Mouse (Mus musculus): Measurements from ENCODE around the gene Hrh3. TPM values are rescaled to one million over a fixed set of nuclear protein-coding genes. Genes with fewer than 3 reads are reported as not detected.

Hrh3 gene
- polyA plus RNA-seq, 1 experiment, result 0.17 TPM

DNA sequence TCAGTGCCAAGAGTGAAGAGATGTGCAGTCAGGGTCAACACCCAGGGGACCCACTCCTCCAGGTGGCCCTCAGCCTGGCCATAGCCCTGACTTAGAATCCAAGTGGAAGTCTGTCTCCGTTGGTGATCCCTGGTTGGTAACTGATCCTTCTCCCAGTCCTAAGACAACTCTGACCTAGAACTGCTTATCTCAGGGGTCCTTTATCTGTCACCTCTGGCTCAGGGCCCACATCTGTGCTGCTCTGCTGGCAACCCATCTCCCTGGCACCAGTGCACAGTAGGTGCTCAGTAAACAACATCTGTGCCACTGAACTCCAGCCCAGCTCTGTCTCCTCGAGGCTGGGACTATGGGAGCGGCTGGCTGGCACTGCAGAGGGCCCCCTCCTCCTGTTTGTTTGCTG, 6.7 kb downstream of the Hrh3 start:
- WGBS, result 46% methylated on average over 3 of the region's 3 CpGs

DNA sequence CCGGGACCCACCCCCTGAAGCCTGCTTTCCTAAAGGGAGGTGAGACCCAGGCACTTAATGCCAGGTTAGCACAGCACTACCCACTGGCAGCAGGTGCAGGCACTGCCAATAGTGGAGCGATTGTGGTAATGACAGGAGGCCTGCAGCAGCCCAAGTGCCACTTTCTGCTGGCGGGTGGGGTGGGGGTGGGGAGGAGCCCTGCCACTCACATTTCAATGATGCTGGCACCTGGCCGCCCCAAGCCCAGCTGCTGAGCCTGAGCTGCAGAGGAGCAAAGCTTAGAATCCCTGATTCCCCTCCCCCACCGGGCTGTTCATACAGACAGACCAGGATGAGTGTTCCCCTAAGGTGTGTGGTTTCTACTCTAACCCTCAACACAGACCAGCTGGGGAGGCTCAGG, 8.6 kb downstream of the Hrh3 start:
- Histone ChIP-seq H3K27ac (ENCODE audit: insufficient read depth, low read depth, low read length) (no peak overlapping the region), H3K27me3 (replicated peaks; ENCODE audit: control insufficient read depth, insufficient read depth, low read length) (no peaks in the 10 kb centered on the region), H3K4me1 (ENCODE audit: control insufficient read depth, insufficient read depth, low read length) (no peaks in the 10 kb centered on the region), H3K36me3 (ENCODE audit: control insufficient read depth, insufficient read depth, low read length) (no peaks in the 10 kb centered on the region), H3K4me3 (ENCODE audit: insufficient read depth, low read depth, low read length) (no peak overlapping the region)
- TF ChIP-seq POLR2A (IDR thresholded peaks at IDR 0.05; ENCODE audit: low read depth, low read length) (no peak), CTCF (conservative IDR thresholded peaks at IDR 0.05; ENCODE audit: insufficient read depth, insufficient read length, low read depth, low read length) (no peak)
- no peak for DNase-seq
- 33% methylated on average over 5 of the region's 5 CpGs for WGBS

More for the DNA sequence above, 6.7 kb downstream of the Hrh3 start:
- Histone ChIP-seq H3K36me3 (ENCODE audit: control insufficient read depth, insufficient read depth, low read length) (no peaks in the 10 kb centered on the region), H3K27ac (ENCODE audit: insufficient read depth, low read depth, low read length) (no peak overlapping the region), H3K4me3 (ENCODE audit: insufficient read depth, low read depth, low read length) (no peak overlapping the region), H3K27me3 (replicated peaks; ENCODE audit: control insufficient read depth, insufficient read depth, low read length) (no peaks in the 10 kb centered on the region), H3K4me1 (ENCODE audit: control insufficient read depth, insufficient read depth, low read length) (no peaks in the 10 kb centered on the region)
- no peak for DNase-seq
- TF ChIP-seq CTCF (conservative IDR thresholded peaks at IDR 0.05; ENCODE audit: insufficient read depth, insufficient read length, low read depth, low read length) (no peak), POLR2A (IDR thresholded peaks at IDR 0.05; ENCODE audit: low read depth, low read length) (no peak)

DNA sequence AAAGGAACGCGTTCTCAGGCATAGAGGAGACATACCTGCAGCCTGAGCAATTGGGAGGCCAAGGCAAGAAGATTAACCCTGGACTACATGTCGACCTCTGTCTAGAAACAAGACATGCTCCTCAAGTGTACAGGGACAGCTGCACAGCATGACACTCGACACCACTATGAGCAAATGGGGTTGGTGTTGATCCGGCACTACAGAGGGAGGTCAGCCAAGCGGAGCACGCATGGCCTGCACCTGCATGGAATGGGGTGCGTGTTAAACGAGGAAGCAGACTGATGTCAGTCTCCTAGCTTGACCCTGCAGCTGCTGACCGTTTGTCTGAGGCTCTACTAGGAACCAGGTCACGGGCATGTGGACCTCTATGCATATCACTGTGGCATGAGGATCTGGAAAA, 14.0 kb downstream of the Hrh3 start:
- DNase-seq, result no peak
- WGBS, result 43% methylated on average over 11 of the region's 11 CpGs
- no peak overlapping the region for H3K4me3 ChIP-seq (ENCODE audit: insufficient read depth, low read depth, low read length)
- H3K36me3 ChIP-seq (ENCODE audit: control insufficient read depth, insufficient read depth, low read length), result no peaks in the 10 kb centered on the region
- H3K4me1 ChIP-seq (ENCODE audit: control insufficient read depth, insufficient read depth, low read length), result no peaks in the 10 kb centered on the region
- no peak overlapping the region for H3K27ac ChIP-seq (ENCODE audit: insufficient read depth, low read depth, low read length)
- no peak for TF ChIP-seq POLR2A (IDR thresholded peaks at IDR 0.05; ENCODE audit: low read depth, low read length)
- no peak for TF ChIP-seq CTCF (conservative IDR thresholded peaks at IDR 0.05; ENCODE audit: insufficient read depth, insufficient read length, low read depth, low read length)
- no peaks in the 10 kb centered on the region for H3K27me3 ChIP-seq (replicated peaks; ENCODE audit: control insufficient read depth, insufficient read depth, low read length)

DNA sequence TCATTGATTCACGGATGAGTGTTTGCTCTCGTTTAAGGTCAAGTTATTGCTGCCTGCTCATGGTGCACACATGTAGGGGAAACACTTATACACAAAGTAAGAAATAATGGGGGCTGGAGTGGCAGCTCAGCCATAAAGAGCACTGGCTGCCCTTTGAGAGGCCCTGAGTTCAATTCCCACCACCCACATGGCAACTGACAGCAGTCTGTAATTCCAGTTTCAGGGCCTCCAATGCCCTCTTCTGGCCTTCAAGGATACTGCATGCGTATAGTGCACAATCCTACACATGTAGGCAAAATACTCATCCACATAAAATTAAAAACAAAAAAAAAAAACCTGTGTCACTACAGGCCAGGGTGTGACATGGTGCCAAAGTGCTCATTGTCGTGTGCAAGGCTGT, 16.8 kb downstream of the Hrh3 start:
- H3K27ac ChIP-seq (ENCODE audit: insufficient read depth, low read depth, low read length), result no peak overlapping the region
- no peak for DNase-seq
- TF ChIP-seq CTCF (conservative IDR thresholded peaks at IDR 0.05; ENCODE audit: insufficient read depth, insufficient read length, low read depth, low read length) (0 out of 2 replicates have a peak, but pooled peaks have one; percentile 3), POLR2A (IDR thresholded peaks at IDR 0.05; ENCODE audit: low read depth, low read length) (no peak)
- no peaks in the 10 kb centered on the region for H3K36me3 ChIP-seq (ENCODE audit: control insufficient read depth, insufficient read depth, low read length)
- H3K4me1 ChIP-seq (ENCODE audit: control insufficient read depth, insufficient read depth, low read length), result no peaks in the 10 kb centered on the region
- H3K27me3 ChIP-seq (replicated peaks; ENCODE audit: control insufficient read depth, insufficient read depth, low read length), result no peaks in the 10 kb centered on the region
- WGBS, result 85% methylated on average over 4 of the region's 4 CpGs
- H3K4me3 ChIP-seq (ENCODE audit: insufficient read depth, low read depth, low read length), result no peak overlapping the region

DNA sequence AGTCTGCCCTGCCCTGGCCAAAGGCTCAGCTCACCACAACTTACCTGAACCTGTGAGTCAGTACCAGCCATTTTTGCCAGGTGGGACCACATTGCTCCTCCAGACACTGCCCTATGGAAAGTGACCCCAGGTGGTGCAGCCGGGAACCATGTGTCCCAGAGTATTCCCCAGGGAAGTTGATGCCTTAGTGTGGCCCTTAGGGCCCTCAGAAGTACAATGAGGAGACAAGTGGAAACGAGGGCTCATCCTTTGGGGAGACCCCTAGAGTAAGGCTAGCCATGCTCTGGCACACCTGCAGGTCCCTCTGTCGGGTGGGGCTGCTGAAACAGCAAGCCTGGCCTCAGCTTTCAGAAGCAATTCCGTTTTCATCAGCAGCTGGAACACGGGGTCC, 17.7 kb downstream of the Hrh3 start:
- H3K27me3 ChIP-seq (replicated peaks; ENCODE audit: control insufficient read depth, insufficient read depth, low read length), result no peaks in the 10 kb centered on the region
- H3K27ac ChIP-seq (ENCODE audit: insufficient read depth, low read depth, low read length), result no peak overlapping the region
- H3K4me1 ChIP-seq (ENCODE audit: control insufficient read depth, insufficient read depth, low read length), result no peaks in the 10 kb centered on the region
- no peak for TF ChIP-seq POLR2A (IDR thresholded peaks at IDR 0.05; ENCODE audit: low read depth, low read length)
- no peak for TF ChIP-seq CTCF (conservative IDR thresholded peaks at IDR 0.05; ENCODE audit: insufficient read depth, insufficient read length, low read depth, low read length)
- no peaks in the 10 kb centered on the region for H3K36me3 ChIP-seq (ENCODE audit: control insufficient read depth, insufficient read depth, low read length)
- no peak for DNase-seq
- H3K4me3 ChIP-seq (ENCODE audit: insufficient read depth, low read depth, low read length), result no peak overlapping the region
- 74% methylated on average over 5 of the region's 5 CpGs for whole genome bisulfite sequencing

DNA sequence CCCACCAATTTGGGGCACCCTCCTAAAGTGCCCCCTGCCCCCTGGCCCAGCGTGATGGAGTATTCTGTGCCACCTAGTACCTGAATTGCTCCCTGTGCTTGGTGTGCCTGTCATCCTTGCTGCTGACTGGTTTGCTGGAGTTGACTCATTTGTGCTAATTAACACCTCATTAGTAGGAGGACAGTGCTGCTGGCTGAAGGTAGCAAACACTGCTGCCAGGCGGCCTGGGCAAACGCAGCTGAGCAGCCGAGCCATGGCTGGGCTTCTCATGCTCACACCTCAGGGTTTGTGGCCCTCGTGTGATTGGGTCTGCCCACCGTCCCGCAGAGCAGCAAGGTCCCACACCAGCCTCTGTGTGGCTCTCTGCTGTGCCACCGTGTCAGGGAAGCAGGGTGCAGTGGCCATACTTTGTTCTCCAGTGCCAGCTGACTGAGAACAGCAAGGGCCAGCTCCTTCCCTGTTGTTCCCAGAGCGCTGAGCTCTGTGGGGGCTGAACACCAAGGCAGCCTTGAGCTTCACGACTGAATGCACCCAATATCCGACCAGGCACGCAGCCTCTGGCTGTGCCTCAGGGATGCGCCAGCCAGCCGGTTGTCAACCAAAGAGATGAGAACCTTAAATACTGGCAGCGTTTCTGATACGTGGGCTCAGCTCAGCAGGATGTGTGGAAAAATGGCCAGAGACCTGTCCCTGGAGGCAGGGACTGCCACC, 18.2 kb downstream of the Hrh3 start:
- H3K36me3 ChIP-seq (ENCODE audit: control insufficient read depth, insufficient read depth, low read length), result no peaks in the 10 kb centered on the region
- no peaks in the 10 kb centered on the region for H3K27me3 ChIP-seq (replicated peaks; ENCODE audit: control insufficient read depth, insufficient read depth, low read length)
- no peak for TF ChIP-seq POLR2A (IDR thresholded peaks at IDR 0.05; ENCODE audit: low read depth, low read length)
- no peak for TF ChIP-seq CTCF (conservative IDR thresholded peaks at IDR 0.05; ENCODE audit: insufficient read depth, insufficient read length, low read depth, low read length)
- 58% methylated on average over 16 of the region's 16 CpGs for WGBS
- no peak for DNase-seq
- no peak overlapping the region for H3K4me3 ChIP-seq (ENCODE audit: insufficient read depth, low read depth, low read length)
- H3K27ac ChIP-seq (ENCODE audit: insufficient read depth, low read depth, low read length), result no peak overlapping the region
- no peaks in the 10 kb centered on the region for H3K4me1 ChIP-seq (ENCODE audit: control insufficient read depth, insufficient read depth, low read length)

DNA sequence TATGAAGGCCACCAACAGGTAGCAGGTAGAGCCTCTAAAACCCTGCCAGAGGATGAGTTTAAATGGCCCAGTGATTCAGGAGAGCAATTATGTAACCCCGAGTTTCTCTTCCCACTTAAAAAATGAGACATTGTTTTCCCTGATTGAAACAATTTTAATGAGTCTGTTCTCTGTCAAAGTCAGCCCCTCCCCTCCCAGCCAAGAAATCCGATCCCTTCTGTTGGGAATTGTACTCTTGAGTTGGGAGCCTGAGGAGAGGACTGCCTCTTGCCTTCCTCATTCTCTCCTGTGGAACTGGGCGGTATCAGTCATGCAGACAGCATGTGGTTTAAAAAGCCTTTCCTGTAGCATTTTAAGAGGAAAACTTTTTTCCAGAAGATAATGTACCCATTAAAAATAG, 19.7 kb downstream of the Hrh3 start:
- TF ChIP-seq CTCF (conservative IDR thresholded peaks at IDR 0.05; ENCODE audit: insufficient read depth, insufficient read length, low read depth, low read length), result no peak
- TF ChIP-seq POLR2A (IDR thresholded peaks at IDR 0.05; ENCODE audit: low read depth, low read length), result no peak
- WGBS, result 56% methylated on average over 3 of the region's 3 CpGs
- H3K27me3 ChIP-seq (replicated peaks; ENCODE audit: control insufficient read depth, insufficient read depth, low read length), result no peaks in the 10 kb centered on the region
- H3K36me3 ChIP-seq (ENCODE audit: control insufficient read depth, insufficient read depth, low read length), result no peaks in the 10 kb centered on the region
- no peaks in the 10 kb centered on the region for H3K4me1 ChIP-seq (ENCODE audit: control insufficient read depth, insufficient read depth, low read length)
- no peak overlapping the region for H3K4me3 ChIP-seq (ENCODE audit: insufficient read depth, low read depth, low read length)
- no peak overlapping the region for H3K27ac ChIP-seq (ENCODE audit: insufficient read depth, low read depth, low read length)
- no peak for DNase-seq
